Mouse (Mus musculus): ENCODE measurements around the gene Slc23a3. TPM values are rescaled to one million over a fixed set of nuclear protein-coding genes. Genes with fewer than 3 reads are reported as not detected.

The Slc23a3 gene
- 0.30 and 0.50 TPM in 2 replicates for polyA plus RNA-seq (2012; rRNA removed)

- Histone ChIP-seq H3K36me3 (ENCODE audit: control insufficient read depth, insufficient read depth, low read length) (peaks cover 25% of the 10 kb centered on the region), H3K27ac (ENCODE audit: insufficient read depth, low read length) (no peak within 1 kb of the TSS), H3K4me1 (ENCODE audit: control insufficient read depth, insufficient read depth, insufficient read length) (no peaks in the 10 kb centered on the region), H3K4me3 (ENCODE audit: extremely low read depth, insufficient read depth, insufficient read length) (no peak within 1 kb of the TSS), H3K27me3 (ENCODE audit: control insufficient read depth, insufficient read depth, low read length) (no peaks in the 10 kb centered on the region)
- TF ChIP-seq POLR2A (IDR thresholded peaks at IDR 0.05; ENCODE audit: low read depth, low read length) (no peak), CTCF (IDR thresholded peaks at IDR 0.05; ENCODE audit: extremely low read depth, insufficient read depth, insufficient read length, insufficient replicate concordance) (no peak)
- no peak for DNase-seq (ENCODE audit: low read depth in 1 of 2, low spot score in 2 of 2)
- WGBS: 67% methylated on average over 12 of the region's 12 CpGs
Observed at GRCm38 (mm10) chr1:75133421-75134207, at the start of gene Slc23a3. Gene Slc23a3, minus strand, starts transcription at chr1:75133890.

GRCm38 (mm10) chr1:75182160-75182559, 48.5 kb upstream of the Slc23a3 start:
- Histone ChIP-seq H3K27me3 (ENCODE audit: control insufficient read depth, insufficient read depth, low read length) (no peaks in the 10 kb centered on the region), H3K4me1 (ENCODE audit: control insufficient read depth, insufficient read depth, insufficient read length) (peaks cover 8% of the 10 kb centered on the region), H3K4me3 (ENCODE audit: extremely low read depth, insufficient read depth, insufficient read length) (no peak overlapping the region), H3K36me3 (ENCODE audit: control insufficient read depth, insufficient read depth, low read length) (peaks cover 26% of the 10 kb centered on the region), H3K27ac (ENCODE audit: insufficient read depth, low read length) (no peak overlapping the region)
- WGBS: 86% methylated on average over 4 of the region's 4 CpGs
- no peak for TF ChIP-seq CTCF (IDR thresholded peaks at IDR 0.05; ENCODE audit: extremely low read depth, insufficient read depth, insufficient read length, insufficient replicate concordance)
- TF ChIP-seq POLR2A (IDR thresholded peaks at IDR 0.05; ENCODE audit: low read depth, low read length): no peak
- DNase-seq (ENCODE audit: low read depth in 1 of 2, low spot score in 2 of 2): no peak

GRCm38 (mm10) chr1:75181377-75181870, 47.7 kb upstream of the Slc23a3 start:
- H3K27ac ChIP-seq (ENCODE audit: insufficient read depth, low read length): no peak overlapping the region
- DNase-seq (ENCODE audit: low read depth in 1 of 2, low spot score in 2 of 2): no peak
- peaks cover 8% of the 10 kb centered on the region for H3K4me1 ChIP-seq (ENCODE audit: control insufficient read depth, insufficient read depth, insufficient read length)
- 95% methylated on average over 4 of the region's 4 CpGs for WGBS
- no peak overlapping the region for H3K4me3 ChIP-seq (ENCODE audit: extremely low read depth, insufficient read depth, insufficient read length)
- TF ChIP-seq POLR2A (IDR thresholded peaks at IDR 0.05; ENCODE audit: low read depth, low read length): no peak
- TF ChIP-seq CTCF (IDR thresholded peaks at IDR 0.05; ENCODE audit: extremely low read depth, insufficient read depth, insufficient read length, insufficient replicate concordance): no peak
- H3K27me3 ChIP-seq (ENCODE audit: control insufficient read depth, insufficient read depth, low read length): no peaks in the 10 kb centered on the region
- H3K36me3 ChIP-seq (ENCODE audit: control insufficient read depth, insufficient read depth, low read length): peaks cover 22% of the 10 kb centered on the region

- WGBS: 48% methylated on average over 7 of the region's 7 CpGs
- TF ChIP-seq POLR2A (IDR thresholded peaks at IDR 0.05; ENCODE audit: low read depth, low read length) (no peak), CTCF (IDR thresholded peaks at IDR 0.05; ENCODE audit: extremely low read depth, insufficient read depth, insufficient read length, insufficient replicate concordance) (no peak)
- H3K36me3 ChIP-seq (ENCODE audit: control insufficient read depth, insufficient read depth, low read length): peaks cover 16% of the 10 kb centered on the region
- H3K27me3 ChIP-seq (ENCODE audit: control insufficient read depth, insufficient read depth, low read length): no peaks in the 10 kb centered on the region
- no peak overlapping the region for H3K27ac ChIP-seq (ENCODE audit: insufficient read depth, low read length)
- DNase-seq (ENCODE audit: low read depth in 1 of 2, low spot score in 2 of 2): no peak
- no peak overlapping the region for H3K4me3 ChIP-seq (ENCODE audit: extremely low read depth, insufficient read depth, insufficient read length)
- H3K4me1 ChIP-seq (ENCODE audit: control insufficient read depth, insufficient read depth, insufficient read length): peaks cover 8% of the 10 kb centered on the region
Observed at GRCm38 (mm10) chr1:75180741-75181140, 47.1 kb upstream of the Slc23a3 start.

- H3K4me3 ChIP-seq (ENCODE audit: extremely low read depth, insufficient read depth, insufficient read length): peak within 1 kb of the TSS; percentile 75
- H3K36me3 ChIP-seq (ENCODE audit: control insufficient read depth, insufficient read depth, low read length): peaks cover 12% of the 10 kb centered on the region
- DNase-seq (ENCODE audit: low read depth in 1 of 2, low spot score in 2 of 2): peak; percentile 55 to 79
- WGBS: under 1% methylated on average over 31 of the region's 31 CpGs
- no peaks in the 10 kb centered on the region for H3K27me3 ChIP-seq (ENCODE audit: control insufficient read depth, insufficient read depth, low read length)
- peaks cover 8% of the 10 kb centered on the region for H3K4me1 ChIP-seq (ENCODE audit: control insufficient read depth, insufficient read depth, insufficient read length)
- H3K27ac ChIP-seq (ENCODE audit: insufficient read depth, low read length): peak within 1 kb of the TSS; percentile 41; the same call in 1 of the 2 replicates
- TF ChIP-seq CTCF (IDR thresholded peaks at IDR 0.05; ENCODE audit: extremely low read depth, insufficient read depth, insufficient read length, insufficient replicate concordance): no peak
- TF ChIP-seq POLR2A (IDR thresholded peaks at IDR 0.05; ENCODE audit: low read depth, low read length): no peak
Observed at GRCm38 (mm10) chr1:75180105-75180590, 46.5 kb upstream of the Slc23a3 start, which contains the start of gene Abcb6. Gene Abcb6, minus strand, starts transcription at chr1:75180392.

- TF ChIP-seq POLR2A (IDR thresholded peaks at IDR 0.05; ENCODE audit: low read depth, low read length): no peak
- TF ChIP-seq CTCF (IDR thresholded peaks at IDR 0.05; ENCODE audit: extremely low read depth, insufficient read depth, insufficient read length, insufficient replicate concordance): no peak
- H3K27ac ChIP-seq (ENCODE audit: insufficient read depth, low read length): peak overlapping the region; percentile 41; the same call in 1 of the 2 replicates
- WGBS: 4% methylated on average over 23 of the region's 23 CpGs
- peaks cover 8% of the 10 kb centered on the region for H3K4me1 ChIP-seq (ENCODE audit: control insufficient read depth, insufficient read depth, insufficient read length)
- H3K4me3 ChIP-seq (ENCODE audit: extremely low read depth, insufficient read depth, insufficient read length): peak overlapping the region; percentile 75
- no peaks in the 10 kb centered on the region for H3K27me3 ChIP-seq (ENCODE audit: control insufficient read depth, insufficient read depth, low read length)
- no peak for DNase-seq (ENCODE audit: low read depth in 1 of 2, low spot score in 2 of 2)
- peaks cover 10% of the 10 kb centered on the region for H3K36me3 ChIP-seq (ENCODE audit: control insufficient read depth, insufficient read depth, low read length)
Observed at GRCm38 (mm10) chr1:75179334-75180104, 45.8 kb upstream of the Slc23a3 start.
